In the genomic region with DNA sequence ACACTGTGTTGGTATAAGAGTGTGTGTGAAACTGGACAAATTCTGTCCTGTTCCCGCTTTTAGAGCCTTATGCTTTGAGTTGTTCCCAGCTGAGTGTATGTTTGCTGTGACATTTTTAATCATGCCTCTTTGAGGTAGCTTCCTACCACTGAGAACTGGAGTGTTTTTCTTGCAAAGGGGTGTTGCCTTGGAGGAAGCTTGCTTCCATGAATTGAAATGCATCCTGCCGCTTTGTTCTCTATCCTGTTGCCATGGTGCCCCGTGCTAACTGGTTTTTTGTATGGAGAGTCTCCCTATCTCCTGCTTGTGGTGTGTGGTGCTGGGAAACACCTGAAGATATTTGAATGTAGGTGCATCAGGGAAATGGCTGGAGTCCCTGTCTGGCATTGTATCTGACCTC, we compare ENCODE assay signal across 10 mouse cellular contexts. TPM values are rescaled to one million over a fixed set of nuclear protein-coding genes. Genes with fewer than 3 reads are reported as not detected.
DNase-seq lines count a peak whose midpoint lies in the region; ATAC-seq and TF ChIP-seq lines count a peak whose summit lies in the region.
"Had no signal": no experiment of that assay in that cellular context is flagged by ENCODE, and none has a peak within 500 bp of the region (broad histone marks: within the 10 kb centered on the region; RNA-seq: fewer than 3 reads in every experiment).

No protein-coding gene starts in this region.

- no peaks in the 10 kb centered on the region for H3K9me3 ChIP-seq in hindbrain, embryonic 14.5 days (ENCODE audit: control insufficient read depth, low read length)
- H3K9me3 ChIP-seq in stomach, postnatal 0 days (ENCODE audit: control insufficient read depth, low read length), result no peaks in the 10 kb centered on the region
- H3K9me3 ChIP-seq: embryonic facial prominence, embryonic 12.5 days had no signal

- no peak overlapping the region for H3K4me2 ChIP-seq in hindbrain, embryonic 14.5 days (replicated peaks)
- no peak overlapping the region for H3K4me2 ChIP-seq in stomach, postnatal 0 days (replicated peaks; ENCODE audit: low read depth)
- H3K4me2 ChIP-seq: embryonic facial prominence, embryonic 12.5 days had no signal

- peak overlapping the region; percentile 81 for H3K4me3 ChIP-seq in brown adipose tissue, adult 24 weeks (ENCODE audit: insufficient read depth, low read depth, low read length)
- no peak overlapping the region for H3K4me3 ChIP-seq in hindbrain, embryonic 14.5 days (replicated peaks; ENCODE audit: low read length)
- H3K4me3 ChIP-seq in stomach, postnatal 0 days (ENCODE audit: low read depth, low read length), result no peak overlapping the region
- H3K4me3 ChIP-seq: embryonic facial prominence, embryonic 12.5 days had no signal

- TF ChIP-seq CTCF in stomach, postnatal 0 days (IDR thresholded peaks at IDR 0.05; ENCODE audit: low read depth), result no peak

- intact Hi-C loops in left cerebral cortex, postnatal 4 days (cut with DNase I), result no loop called here

- WGBS in hindbrain, embryonic 14.5 days, result 3% methylated on average over 3 of the region's 3 CpGs
- 50% methylated on average over 3 of the region's 3 CpGs for WGBS in stomach, postnatal 0 days

- peaks cover 2% of the 10 kb centered on the region for H3K4me1 ChIP-seq in brown adipose tissue, adult 24 weeks (ENCODE audit: control insufficient read depth, insufficient read depth, insufficient read length, low read length)
- no peaks in the 10 kb centered on the region for H3K4me1 ChIP-seq in hindbrain, embryonic 14.5 days (replicated peaks; ENCODE audit: control insufficient read depth, insufficient read depth, low read length)
- H3K4me1 ChIP-seq in stomach, postnatal 0 days (replicated peaks; ENCODE audit: control insufficient read depth, insufficient read depth), result no peaks in the 10 kb centered on the region
- H3K4me1 ChIP-seq: embryonic facial prominence, embryonic 12.5 days had no signal

- no peak for TF ChIP-seq EP300 in stomach, postnatal 0 days (optimal IDR thresholded peaks at IDR 0.05)

- no peaks in the 10 kb centered on the region for H3K36me3 ChIP-seq in hindbrain, embryonic 14.5 days (replicated peaks; ENCODE audit: control insufficient read depth, insufficient read depth)
- H3K36me3 ChIP-seq in stomach, postnatal 0 days (ENCODE audit: control insufficient read depth, insufficient read depth, low read length), result no peaks in the 10 kb centered on the region
- H3K36me3 ChIP-seq: embryonic facial prominence, embryonic 12.5 days had no signal

- H3K27me3 ChIP-seq in hindbrain, embryonic 14.5 days (ENCODE audit: control insufficient read depth, insufficient read depth, low read length), result no peaks in the 10 kb centered on the region
- H3K27me3 ChIP-seq in stomach, postnatal 0 days (ENCODE audit: control insufficient read depth, insufficient read depth, low read length), result no peaks in the 10 kb centered on the region
- H3K27me3 ChIP-seq: CH12.LX; embryonic facial prominence, embryonic 12.5 days had no signal

- DNase-seq in frontal cortex, adult 2 months (ENCODE audit: extremely low spot score in 1 of 2, low spot score in 1 of 2), result peak; percentile 3 to 12
- DNase-seq in hindbrain, embryonic 14.5 days (ENCODE audit: low spot score), result peak; percentile 36
- peak; percentile 4 for DNase-seq in left cerebral cortex, postnatal 4 days
- DNase-seq in stomach, postnatal 0 days (ENCODE audit: low spot score), result no peak
- DNase-seq in urinary bladder, postnatal 25 days (ENCODE audit: low spot score), result no peak
- no peak for DNase-seq in ovary, postnatal 10 days (ENCODE audit: low spot score)

- ATAC-seq in frontal cortex, adult (ENCODE audit: low TSS enrichment), result no peak
- no peak for ATAC-seq in hindbrain, embryonic 14.5 days (ENCODE audit: low FRiP score)
- no peak for ATAC-seq in stomach, postnatal 0 days (ENCODE audit: low FRiP score, low TSS enrichment)

- peak overlapping the region; percentile 99 for H3K27ac ChIP-seq in brown adipose tissue, adult 24 weeks (replicated peaks; ENCODE audit: low read depth, low read length)
- H3K27ac ChIP-seq in hindbrain, embryonic 14.5 days, result peak overlapping the region; percentile 58; the same call in 1 of the 2 replicates
- H3K27ac ChIP-seq in stomach, postnatal 0 days (replicated peaks), result 0 out of 2 replicates have a peak overlapping the region, but pooled peaks have one; percentile 45
- H3K27ac ChIP-seq: embryonic facial prominence, embryonic 12.5 days had no signal

- H3K9ac ChIP-seq in hindbrain, embryonic 14.5 days, result no peak overlapping the region
- H3K9ac ChIP-seq in stomach, postnatal 0 days (ENCODE audit: low read length), result no peak overlapping the region
- H3K9ac ChIP-seq: embryonic facial prominence, embryonic 12.5 days had no signal

RNA-seq across cellular contexts. Expression of a gene that starts 39.1 kb away (rescaled TPM):
- 0.50 and 0.80 TPM in 2 replicates for polyA plus RNA-seq in frontal cortex, adult 2 months (2012; rRNA removed)
- polyA plus RNA-seq in brown adipose tissue, adult 24 weeks (2012; ENCODE audit: insufficient read depth, insufficient read length, missing spikeins), result 0.54 and 2.2 TPM in 2 replicates
- 0.63 and 1.2 TPM in 2 replicates for polyA plus RNA-seq in hindbrain, embryonic 14.5 days (2014; fragmentation: Nextera tagmentation; extraction: Ambion mirVana)
- under 1 TPM in 1 of 2 experiments, not detected in 1; 0.12 TPM for total RNA-seq in left cerebral cortex, postnatal 4 days (2021)
- 0.57 and 1.1 TPM in 2 replicates for polyA plus RNA-seq in stomach, postnatal 0 days (2015; fragmentation: Nextera tagmentation; extraction: Ambion mirVana)

Comparison
In these comparisons a context has a peak if more than half of its experiments do, and no peak if none do; other contexts are left out.
1. DNase-seq: peak in frontal cortex, adult 2 months (2 of 2), hindbrain, embryonic 14.5 days (single experiment) and left cerebral cortex, postnatal 4 days (single experiment); none in stomach, postnatal 0 days (single experiment), urinary bladder, postnatal 25 days (single experiment) and ovary, postnatal 10 days (single experiment).
2. H3K27ac ChIP-seq: peak in every context shown above with its lines; median percentile 99 in brown adipose tissue, adult 24 weeks; 58 in hindbrain, embryonic 14.5 days; 45 in stomach, postnatal 0 days.